Mouse (Mus musculus) CH12.LX (cell line): Measurements from ENCODE around the gene Asphd1. TPM values are rescaled to one million over a fixed set of nuclear protein-coding genes. Genes with fewer than 3 reads are reported as not detected.

ENCODE experiments used
- DNase-seq: peaks from one replicate; pipeline ENCODE4 v3.0.0-alpha.2; 2013; ENCODE audit errors: extremely low read depth
- H3K27ac ChIP-seq: 2 replicates; pipeline ENCODE4 v1.5.1; 2012; ENCODE audit warnings: low read depth, mild to moderate bottlenecking, control low read depth, moderate library complexity; ENCODE audit not compliant: insufficient read depth
- H3K27me3 ChIP-seq: replicated peaks from 2 replicates; pipeline ENCODE3; 2012; ENCODE audit warnings: inconsistent platforms
- H3K36me3 ChIP-seq, 2 experiments: replicated peaks in 1 of 2; 2 replicates each; pipeline versions ENCODE3 to v1.6.1; 2012; ENCODE audit warnings: inconsistent platforms in 1 of 2, low read length in 1 of 2, mild to moderate bottlenecking in 1 of 2, mixed read lengths in 1 of 2, moderate library complexity in 1 of 2; ENCODE audit not compliant: control insufficient read depth in 1 of 2, insufficient read depth in 1 of 2
- H3K4me1 ChIP-seq, 2 experiments: 2 replicates each; pipeline ENCODE4 v1.6.1; 2012; ENCODE audit warnings: inconsistent platforms in 1 of 2, moderate library complexity in 1 of 2; ENCODE audit not compliant: insufficient read depth in 2 of 2, control insufficient read depth in 1 of 2
- H3K4me2 ChIP-seq: 2 replicates; pipeline ENCODE4 v1.6.1; 2012; ENCODE audit warnings: low read depth, mild to moderate bottlenecking, control low read depth; ENCODE audit not compliant: poor library complexity, insufficient read depth, severe bottlenecking
- H3K4me3 ChIP-seq, 3 experiments: fragments of 150-350 bp in 1 of 3; sonication (generic) in 1 of 3; replicated peaks in 1 of 3; 2 replicates each; pipeline versions ENCODE3 to v1.5.1; 2011 to 2012; ENCODE audit warnings: low read depth in 2 of 3, low read length in 2 of 3, mild to moderate bottlenecking in 2 of 3, moderate library complexity in 2 of 3, control low read depth in 1 of 3, improper control_type of control experiment in 1 of 3, inconsistent platforms in 1 of 3, mixed read lengths in 1 of 3; ENCODE audit not compliant: poor library complexity in 1 of 3
- H3K79me2 ChIP-seq: replicated peaks from 2 replicates; pipeline ENCODE4 v1.6.1; 2012; ENCODE audit warnings: mild to moderate bottlenecking, moderate library complexity; ENCODE audit not compliant: control insufficient read depth, poor library complexity, insufficient read depth, severe bottlenecking; ENCODE audit errors: extremely low read depth
- H3K9ac ChIP-seq: 2 replicates; pipeline ENCODE4 v1.6.1; 2012; ENCODE audit warnings: low read depth, mild to moderate bottlenecking, control low read depth, moderate library complexity; ENCODE audit not compliant: insufficient read depth
- H3K9me3 ChIP-seq: replicated peaks from 2 replicates; pipeline ENCODE3; 2012; ENCODE audit warnings: low read length, inconsistent platforms, mixed read lengths
- BHLHE40 ChIP-seq: IDR thresholded peaks from 2 replicates; pipeline ENCODE4 v1.6.1; 2011; ENCODE audit warnings: mild to moderate bottlenecking, low read depth, low read length, improper control_type of control experiment
- CHD2 ChIP-seq: IDR thresholded peaks from 2 replicates; pipeline ENCODE4 v1.6.1; 2011; ENCODE audit warnings: low read length, improper control_type of control experiment
- CTCF ChIP-seq, 2 experiments: IDR thresholded peaks in 1 of 2; conservative IDR thresholded peaks in 1 of 2; 2 replicates each; pipeline ENCODE4 v1.5.1; 2011 to 2012; ENCODE audit warnings: low read depth in 2 of 2, low read length in 2 of 2, improper control_type of control experiment in 1 of 2, inconsistent platforms in 1 of 2, mild to moderate bottlenecking in 1 of 2, moderate library complexity in 1 of 2
- E2F4 ChIP-seq: IDR thresholded peaks from 2 replicates; pipeline ENCODE4 v1.6.1; 2011; ENCODE audit warnings: low read depth, low read length, improper control_type of control experiment; ENCODE audit not compliant: insufficient replicate concordance
- EP300 ChIP-seq: IDR thresholded peaks from 2 replicates; pipeline ENCODE4 v1.6.1; 2011; ENCODE audit warnings: low read length, improper control_type of control experiment
- ETS1 ChIP-seq: conservative IDR thresholded peaks from 2 replicates; pipeline ENCODE4 v1.6.1; 2012; ENCODE audit warnings: low read depth, mild to moderate bottlenecking, inconsistent platforms, low read length, improper control_type of control experiment, moderate library complexity
- GABPA ChIP-seq: IDR thresholded peaks from 2 replicates; pipeline ENCODE4 v1.6.1; 2012; ENCODE audit warnings: low read depth, low read length, improper control_type of control experiment, inconsistent platforms; ENCODE audit not compliant: insufficient replicate concordance
- HCFC1 ChIP-seq: IDR thresholded peaks from 2 replicates; pipeline ENCODE4 v1.6.1; 2012; ENCODE audit warnings: low read depth, mild to moderate bottlenecking, inconsistent platforms, low read length, improper control_type of control experiment
- JUND ChIP-seq: conservative IDR thresholded peaks from 2 replicates; pipeline ENCODE4 v1.6.1; 2011; ENCODE audit warnings: low read depth, low read length, improper control_type of control experiment
- KAT2A ChIP-seq: IDR thresholded peaks from 2 replicates; pipeline ENCODE4 v1.6.1; 2012; ENCODE audit warnings: low read length, improper control_type of control experiment, inconsistent platforms; ENCODE audit not compliant: insufficient replicate concordance
- MAX ChIP-seq: IDR thresholded peaks from 2 replicates; pipeline ENCODE4 v1.6.1; 2011; ENCODE audit warnings: low read length, improper control_type of control experiment
- MAZ ChIP-seq: IDR thresholded peaks from 2 replicates; pipeline ENCODE4 v1.6.1; 2012; ENCODE audit warnings: low read depth, mild to moderate bottlenecking, inconsistent platforms, low read length, improper control_type of control experiment, moderate library complexity
- MEF2A ChIP-seq: IDR thresholded peaks from 2 replicates; pipeline ENCODE4 v1.6.1; 2014; ENCODE audit warnings: low read depth, mild to moderate bottlenecking, inconsistent platforms, low read length, improper control_type of control experiment, borderline replicate concordance
- MXI1 ChIP-seq: IDR thresholded peaks from 2 replicates; pipeline ENCODE4 v1.6.1; 2011; ENCODE audit warnings: mild to moderate bottlenecking, low read depth, low read length, improper control_type of control experiment
- POLR2AphosphoS2 ChIP-seq: IDR thresholded peaks from 2 replicates; pipeline ENCODE4 v1.6.1; 2011; ENCODE audit warnings: low read depth, low read length, improper control_type of control experiment
- RCOR1 ChIP-seq: conservative IDR thresholded peaks from 2 replicates; pipeline ENCODE4 v1.6.1; 2012; ENCODE audit warnings: low read depth, mild to moderate bottlenecking, inconsistent platforms, low read length, improper control_type of control experiment
- SIN3A ChIP-seq: IDR thresholded peaks from 2 replicates; pipeline ENCODE4 v1.6.1; 2012; ENCODE audit warnings: low read length, improper control_type of control experiment, inconsistent platforms
- TBP ChIP-seq: conservative IDR thresholded peaks from 2 replicates; pipeline ENCODE4 v1.6.1; 2011; ENCODE audit warnings: low read depth, low read length, improper control_type of control experiment
- USF1 ChIP-seq: IDR thresholded peaks from 2 replicates; pipeline ENCODE4 v1.6.1; 2014; ENCODE audit warnings: low read depth, mild to moderate bottlenecking, inconsistent platforms, low read length, improper control_type of control experiment
- ZKSCAN1 ChIP-seq: IDR thresholded peaks from 2 replicates; pipeline ENCODE4 v1.6.1; 2012; ENCODE audit warnings: low read depth, inconsistent platforms, low read length, improper control_type of control experiment, borderline replicate concordance
- ZNF384 ChIP-seq: IDR thresholded peaks from 2 replicates; pipeline ENCODE4 v1.6.1; 2012; ENCODE audit warnings: low read depth, low read length, improper control_type of control experiment, inconsistent platforms
- dilution Hi-C: fragments of 300-500 bp; cut with MboI; formaldehyde crosslinking; loops from 2 replicates; pipeline ENCODE4 v1.14.3; 2020; ENCODE audit warnings: low sequenced_read_pairs; ENCODE audit not compliant: extremely low pct_unique_long_range_greater_than_20kb, extremely low pct_ligation_motif_present
- in situ Hi-C: fragments of 300-500 bp; cut with MboI; formaldehyde crosslinking; loops from 3 replicates; pipeline ENCODE4 v1.14.3; 2019; ENCODE audit warnings: low sequenced_read_pairs, low pct_ligation_motif_present, low pct_unique_long_range_greater_than_20kb, mixed read lengths
- polyA plus RNA-seq: library from polyadenylated mRNA; unstranded; fragments of >175 nt; gene quantifications from 2 replicates; pipeline ENCODE4 v1.2.1, GENCODE M21; 2012; ENCODE audit warnings: low read depth; ENCODE audit not compliant: insufficient read length
- total RNA-seq, 2 experiments: library from RNA; depleted of rRNA; stranded (reverse); fragments of 300-350 nt in 1 of 2; fragments of >200 nt in 1 of 2; gene quantifications; 2 replicates each; pipeline ENCODE4 v1.2.3; 2012 to 2014

The Asphd1 gene
- total and polyA plus RNA-seq, 3 experiments = 0.08 to 1.8 TPM; not detected in 1

GRCm38 (mm10) chr7:126949793-126950646 lies 638 bp upstream of the Asphd1 start, which contains the start of gene Sez6l2:
Gene Sez6l2, plus strand, starts transcription at chr7:126950563.
- H3K27me3 ChIP-seq = no peaks in the 10 kb centered on the region
- H3K4me1 ChIP-seq = peaks cover 10 to 61% of the 10 kb centered on the region in 2 experiments
- dilution Hi-C loops = no loop called here

GRCm38 (mm10) chr7:126948626-126949025 lies 756 bp downstream of the Asphd1 start:
- in situ Hi-C loops (loop anchor here (5.0 kb wide), 1 partner anchor 34 kb away; no protein-coding TSS in a partner anchor), dilution Hi-C loops (no loop called here)
- Histone ChIP-seq H3K79me2 (no peaks in the 10 kb centered on the region), H3K4me3 (no peak overlapping the region), H3K9ac (no peak overlapping the region), H3K9me3 (peaks cover 6% of the 10 kb centered on the region), H3K27ac (no peak overlapping the region), H3K4me2 (no peak overlapping the region), H3K36me3 (peaks cover 27 to 82% of the 10 kb centered on the region in 2 experiments), H3K27me3 (no peaks in the 10 kb centered on the region), H3K4me1 (peaks cover 15 to 62% of the 10 kb centered on the region in 2 experiments)
- TF ChIP-seq ZKSCAN1 (no peak), ZNF384 (no peak), MEF2A (no peak), RCOR1 (no peak), ETS1 (no peak), SIN3A (no peak), E2F4 (no peak), BHLHE40 (no peak), POLR2AphosphoS2 (no peak), JUND (no peak), USF1 (no peak), TBP (no peak), CHD2 (no peak), CTCF (conservative IDR thresholded peaks at IDR 0.05 in 1 of 2, IDR thresholded peaks at IDR 0.05 in 1 of 2; ENCODE audit: low read depth in 2 of 2, low read length in 2 of 2) (no peak), HCFC1 (no peak), EP300 (no peak), GABPA (no peak), MAZ (no peak)
- DNase-seq = no peak

More at GRCm38 (mm10) chr7:126949793-126950646, 638 bp upstream of the Asphd1 start, which contains the start of gene Sez6l2:
- Histone ChIP-seq H3K27ac (no peak within 1 kb of the TSS), H3K4me2 (no peak within 1 kb of the TSS), H3K36me3 (peaks cover 27 to 85% of the 10 kb centered on the region in 2 experiments), H3K79me2 (no peaks in the 10 kb centered on the region), H3K4me3 (no peak within 1 kb of the TSS), H3K9ac (no peak within 1 kb of the TSS), H3K9me3 (peaks cover 6% of the 10 kb centered on the region)
- in situ Hi-C loops = loop anchor here (5.0 kb wide), 1 partner anchor 32 kb away; no protein-coding TSS in a partner anchor
- DNase-seq = no peak
- TF ChIP-seq MAX (no peak), MXI1 (peak; percentile 37; the same call in 1 of the 2 replicates), SIN3A (peak; percentile 58), ZNF384 (no peak), KAT2A (no peak)
